ENCODE assay signal across 8 mouse cellular contexts in the genomic region with DNA sequence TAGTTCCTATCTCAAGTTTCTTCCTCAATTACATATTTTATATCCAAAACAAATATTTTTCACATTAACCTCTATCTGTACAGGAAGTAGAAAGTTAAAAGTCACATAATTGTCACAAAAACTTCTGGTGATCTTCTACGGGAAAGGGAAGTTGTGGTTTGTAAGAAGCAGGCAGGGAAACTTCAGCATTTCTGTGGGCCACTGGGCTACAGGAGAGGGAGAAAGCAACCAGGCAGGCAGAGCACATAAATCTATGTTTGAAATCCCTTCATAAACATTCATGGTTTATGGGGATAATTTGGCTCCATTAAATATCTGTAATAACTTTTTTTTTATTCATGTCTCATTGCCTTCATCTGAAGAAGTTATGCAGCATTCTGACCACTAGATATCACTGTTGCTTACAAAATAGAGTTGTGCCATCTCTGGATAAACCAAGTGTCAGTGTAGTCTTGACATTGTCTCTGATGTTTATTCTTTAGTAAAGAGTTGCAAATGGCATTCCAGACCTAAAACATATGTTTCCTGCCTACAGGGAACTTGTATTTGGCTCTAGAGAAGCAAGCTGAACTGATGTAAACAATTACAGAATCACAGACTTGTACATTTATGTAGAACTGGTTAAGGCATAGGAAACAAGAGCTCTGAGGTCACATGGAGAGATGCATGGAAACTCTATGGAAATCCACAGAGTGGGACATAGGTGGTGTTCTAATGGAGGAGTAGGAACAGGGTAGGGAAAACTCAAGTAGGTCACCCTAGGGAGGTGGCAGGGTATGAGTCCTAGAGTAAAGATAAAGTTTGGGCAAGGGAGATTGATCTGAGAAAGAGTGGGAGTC.
DNase-seq lines count a peak whose midpoint lies in the region.

No protein-coding gene starts in this region.

- DNase-seq in kidney, adult 9 months, result peak; percentile 38
- DNase-seq in kidney, postnatal 25 days, result no peak
- DNase-seq in A20 (ENCODE audit: low read depth, low spot score) (peak; percentile 48), NIH3T3 (ENCODE audit: low read depth) (peak; percentile 32)
- DNase-seq in lung, postnatal 36 days, result peak; percentile 18
- DNase-seq in urinary bladder, postnatal 4 days (ENCODE audit: low spot score in 2 of 2), result no peak
- no peak for DNase-seq in thymus, postnatal 14 days
- no peak for DNase-seq in ovary, adult 18-20 months (ENCODE audit: low spot score)

Comparison
In these comparisons a context has a peak if more than half of its experiments do, and no peak if none do; other contexts are left out.
1. DNase-seq: peak in kidney, adult 9 months (single experiment), A20 (single experiment), NIH3T3 (single experiment) and lung, postnatal 36 days (single experiment); none in kidney, postnatal 25 days (0 of 2), urinary bladder, postnatal 4 days (0 of 2), thymus, postnatal 14 days (single experiment) and ovary, adult 18-20 months (single experiment).